Mouse (Mus musculus) mature B cell (primary cell): Measurements from ENCODE around the gene Xlr3a.
"Not testable (repeated sequence)": the region's sequence is repeated elsewhere in the genome, so short reads cannot be mapped to it uniquely, and the experiment has no call there.

Experiments
- in situ Hi-C: fragments of 300-500 bp; cut with MboI; formaldehyde crosslinking; loops from 2 replicates; pipeline ENCODE4 v1.14.3; 2019

Xlr3a gene

GRCm38 (mm10) chrX:73096941-73097508 lies at the start of gene Xlr3a:
Gene Xlr3a (minus strand): TSS chrX:73097095.
- in situ Hi-C loops: not testable (repeated sequence)

- in situ Hi-C loops: not testable (repeated sequence)
Observed at GRCm38 (mm10) chrX:73143218-73143618, 46.3 kb upstream of the Xlr3a start.

- in situ Hi-C loops: not testable (repeated sequence)
Observed at GRCm38 (mm10) chrX:73122859-73123829, 26.2 kb upstream of the Xlr3a start.

- in situ Hi-C loops: not testable (repeated sequence)
Observed at GRCm38 (mm10) chrX:73116747-73117146, 19.9 kb upstream of the Xlr3a start, which contains the start of gene Gm14685. Gene Gm14685 (plus strand): TSS chrX:73117047.

- in situ Hi-C loops: not testable (repeated sequence)
Observed at GRCm38 (mm10) chrX:73082267-73083055, 14.4 kb downstream of the Xlr3a start, which contains the start of gene Xlr4a. Gene Xlr4a (minus strand): TSS chrX:73082478.

GRCm38 (mm10) chrX:73066765-73067312 lies 30.1 kb downstream of the Xlr3a start:
- in situ Hi-C loops: not testable (repeated sequence)

GRCm38 (mm10) chrX:73064415-73064793 lies 32.5 kb downstream of the Xlr3a start, which contains the start of gene Pnma3:
Gene Pnma3 (plus strand): TSS chrX:73064787.
- in situ Hi-C loops: no loop called here

- in situ Hi-C loops: no loop called here
Observed at GRCm38 (mm10) chrX:73063512-73064414, 33.1 kb downstream of the Xlr3a start.

GRCm38 (mm10) chrX:73062323-73062722 lies 34.6 kb downstream of the Xlr3a start:
- in situ Hi-C loops: no loop called here

GRCm38 (mm10) chrX:73061528-73061927 lies 35.4 kb downstream of the Xlr3a start:
- in situ Hi-C loops: no loop called here

GRCm38 (mm10) chrX:73053860-73054563 lies 42.9 kb downstream of the Xlr3a start:
- in situ Hi-C loops: no loop called here

- in situ Hi-C loops: loop anchor here (25.0 kb wide), 1 partner anchor 623 kb away; the partner anchor contains the start of genes Pnck and Slc6a8
Observed at GRCm38 (mm10) chrX:73039666-73040065, 57.2 kb downstream of the Xlr3a start.

- in situ Hi-C loops: loop anchor here (25.0 kb wide), 1 partner anchor 623 kb away; the partner anchor contains the start of genes Pnck and Slc6a8
Observed at GRCm38 (mm10) chrX:73038831-73039230, 58.1 kb downstream of the Xlr3a start.

- in situ Hi-C loops: loop anchor here (25.0 kb wide), 1 partner anchor 625 kb away; the partner anchor contains the start of genes Pnck and Slc6a8
Observed at GRCm38 (mm10) chrX:73037003-73037402, 59.9 kb downstream of the Xlr3a start, which contains the start of gene Pnma5. Gene Pnma5 (minus strand): TSS chrX:73037103.
